Mouse (Mus musculus) kidney, postnatal 0 days (tissue): ENCODE measurements around the gene Arhgap24. TPM values are rescaled to one million over a fixed set of nuclear protein-coding genes. Genes with fewer than 3 reads are reported as not detected.
A peak's percentile ranks its signal among the peaks of the same experiment; 100 is the strongest.

Experiments used
- ATAC-seq: fragments of 200-750 bp; cut with Nextera tagmentation; replicated peaks from 2 replicates; pipeline ENCODE4 v1.8.0; 2017; ENCODE audit warnings: low read depth, moderate number of reproducible peaks, moderate TSS enrichment, moderate library complexity; ENCODE audit not compliant: low FRiP score
- DNase-seq: peaks from one replicate; pipeline ENCODE4 v3.0.0-alpha.2; 2016; ENCODE audit warnings: low spot score
- H3K27ac ChIP-seq: fragments of 300-500 bp; sonication (generic); 2 replicates; pipeline ENCODE4 v1.5.1; 2014; ENCODE audit warnings: mild to moderate bottlenecking
- H3K27me3 ChIP-seq: fragments of 300-500 bp; sonication (generic); 2 replicates; pipeline ENCODE4 v1.6.1; 2014; ENCODE audit warnings: low read length, mixed read lengths; ENCODE audit not compliant: insufficient read depth
- H3K36me3 ChIP-seq: fragments of 300-500 bp; sonication (generic); 2 replicates; pipeline ENCODE4 v1.6.1; 2014; ENCODE audit warnings: low read length, mixed read lengths; ENCODE audit not compliant: insufficient read depth
- H3K4me1 ChIP-seq: fragments of 300-500 bp; sonication (generic); replicated peaks from 2 replicates; pipeline ENCODE4 v1.6.1; 2014; ENCODE audit warnings: antibody characterized with exemption, low read length, mixed read lengths; ENCODE audit not compliant: insufficient read depth
- H3K4me2 ChIP-seq: fragments of 300-500 bp; sonication (generic); 2 replicates; pipeline ENCODE4 v1.6.1; 2014; ENCODE audit warnings: mild to moderate bottlenecking, low read length, moderate library complexity, mixed read lengths
- H3K4me3 ChIP-seq: fragments of 300-500 bp; sonication (generic); replicated peaks from 2 replicates; pipeline ENCODE4 v1.5.1; 2014; ENCODE audit warnings: low read depth, low read length
- H3K9ac ChIP-seq: fragments of 300-500 bp; sonication (generic); 2 replicates; pipeline ENCODE4 v1.6.1; 2014; ENCODE audit warnings: low read depth, low read length
- H3K9me3 ChIP-seq: fragments of 300-500 bp; sonication (generic); replicated peaks from 2 replicates; pipeline ENCODE4 v1.6.1; 2016; ENCODE audit warnings: low read length, inconsistent platforms, mixed read lengths
- CTCF ChIP-seq: IDR thresholded peaks from 2 replicates; pipeline ENCODE4 v1.5.1; 2016; ENCODE audit warnings: antibody characterized with exemption, low read depth, mild to moderate bottlenecking, moderate library complexity
- WGBS: fragments of 180-500 bp; shearing (Covaris S2); extraction: QIAGEN DNeasy Blood & Tissue Kit; methylation state at CpG from one replicate; pipeline ENCODE4 v1.1.7; 2014; 5-methylcytosine and 5-hydroxymethylcytosine counted together
- polyA plus RNA-seq: library from polyadenylated mRNA; unstranded; fragments of >200 nt; fragmentation: Nextera tagmentation; extraction: Ambion mirVana; gene quantifications from 2 replicates; pipeline ENCODE4 v1.2.1, GENCODE M21; 2015

Gene Arhgap24
- polyA plus RNA-seq, 1 experiment from 2014 or later: 99.9 TPM

- peaks cover 14% of the 10 kb centered on the region; the same call in 1 of the 2 replicates for H3K36me3 ChIP-seq
- H3K4me2 ChIP-seq: no peak overlapping the region
- H3K4me1 ChIP-seq: no peaks in the 10 kb centered on the region
- WGBS: 95% methylated on average over 11 of the region's 11 CpGs
- no peak overlapping the region for H3K4me3 ChIP-seq
- no peak overlapping the region for H3K9ac ChIP-seq
- no peak overlapping the region for H3K27ac ChIP-seq
- no peak for ATAC-seq
- H3K9me3 ChIP-seq: no peaks in the 10 kb centered on the region
- TF ChIP-seq CTCF: no peak
- DNase-seq: no peak
- H3K27me3 ChIP-seq: no peaks in the 10 kb centered on the region
Observed at GRCm38 (mm10) chr5:102892226-102892625, 411.0 kb downstream of the Arhgap24 start.

- ATAC-seq (peak; percentile 38; the same call in 1 of the 2 replicates), DNase-seq (no peak)
- Histone ChIP-seq H3K4me2 (no peak overlapping the region), H3K36me3 (peaks cover 4% of the 10 kb centered on the region; the same call in 1 of the 2 replicates), H3K27ac (0 out of 2 replicates have a peak overlapping the region, but pooled peaks have one; percentile 1), H3K9me3 (no peaks in the 10 kb centered on the region), H3K4me1 (peaks cover 5% of the 10 kb centered on the region; the same call in 1 of the 2 replicates), H3K4me3 (no peak overlapping the region), H3K9ac (no peak overlapping the region), H3K27me3 (no peaks in the 10 kb centered on the region)
- no peak for TF ChIP-seq CTCF
- 74% methylated on average over 4 of the region's 4 CpGs for WGBS
Observed at GRCm38 (mm10) chr5:102898301-102898700, 417.1 kb downstream of the Arhgap24 start.

DNA sequence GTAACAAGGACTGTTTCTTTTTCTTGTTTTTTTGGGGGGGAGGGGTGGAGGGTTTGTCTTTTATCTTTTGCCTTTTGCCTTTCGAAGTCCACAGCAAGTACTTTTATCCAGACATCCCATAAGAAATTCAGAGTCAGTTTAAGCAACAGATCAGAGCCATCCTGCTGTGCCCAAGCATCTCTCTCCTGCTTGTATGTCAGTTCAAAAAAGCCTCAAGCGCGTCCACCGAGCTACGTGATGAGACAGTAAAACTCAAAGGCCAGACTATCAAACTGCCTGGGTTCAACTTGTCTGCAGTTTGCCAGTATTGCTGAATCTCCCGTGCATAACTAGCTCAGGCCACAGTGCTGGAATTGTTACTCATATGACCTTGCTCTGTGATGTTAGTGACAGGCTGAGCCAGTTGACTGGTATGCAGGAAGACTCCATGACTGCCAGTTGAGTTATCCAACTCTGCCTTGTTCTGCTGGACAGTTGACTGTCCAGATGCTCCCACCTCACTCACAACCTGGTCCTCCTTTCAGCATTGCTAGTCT lies 418.6 kb downstream of the Arhgap24 start:
- 72% methylated on average over 6 of the region's 6 CpGs for WGBS
- H3K4me1 ChIP-seq: peaks cover 5% of the 10 kb centered on the region; the same call in 1 of the 2 replicates
- DNase-seq: no peak
- H3K9me3 ChIP-seq: no peaks in the 10 kb centered on the region
- H3K9ac ChIP-seq: no peak overlapping the region
- ATAC-seq: no peak
- peaks cover 4% of the 10 kb centered on the region; the same call in 1 of the 2 replicates for H3K36me3 ChIP-seq
- no peak overlapping the region for H3K4me2 ChIP-seq
- no peak overlapping the region; the same call in 1 of the 2 replicates for H3K27ac ChIP-seq
- no peak for TF ChIP-seq CTCF
- no peaks in the 10 kb centered on the region for H3K27me3 ChIP-seq
- no peak overlapping the region for H3K4me3 ChIP-seq

DNA sequence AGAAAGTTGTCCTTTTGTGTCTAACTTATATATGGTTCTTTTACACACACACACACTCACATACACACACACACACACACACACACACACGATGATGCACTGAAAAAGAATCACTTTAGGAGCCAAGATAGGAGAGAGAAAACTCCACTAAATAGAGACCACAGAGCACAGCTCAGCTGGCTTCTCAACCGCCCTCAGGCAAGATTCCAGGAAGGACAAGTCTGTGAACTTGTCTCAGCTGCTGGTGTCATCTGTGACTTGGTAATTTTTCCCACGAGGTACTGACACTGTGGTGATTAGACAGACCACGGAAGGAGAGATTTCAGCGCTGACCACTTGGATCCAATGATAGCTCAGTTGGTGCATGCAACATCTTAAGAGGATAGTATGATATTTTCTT lies 420.0 kb downstream of the Arhgap24 start:
- Histone ChIP-seq H3K27me3 (no peaks in the 10 kb centered on the region), H3K9me3 (no peaks in the 10 kb centered on the region), H3K36me3 (peaks cover 4% of the 10 kb centered on the region; the same call in 1 of the 2 replicates), H3K9ac (no peak overlapping the region), H3K4me2 (no peak overlapping the region), H3K27ac (no peak overlapping the region), H3K4me1 (peaks cover 5% of the 10 kb centered on the region; the same call in 1 of the 2 replicates), H3K4me3 (no peak overlapping the region)
- 79% methylated on average over 5 of the region's 5 CpGs for WGBS
- no peak for ATAC-seq
- DNase-seq: no peak
- TF ChIP-seq CTCF: no peak

DNA sequence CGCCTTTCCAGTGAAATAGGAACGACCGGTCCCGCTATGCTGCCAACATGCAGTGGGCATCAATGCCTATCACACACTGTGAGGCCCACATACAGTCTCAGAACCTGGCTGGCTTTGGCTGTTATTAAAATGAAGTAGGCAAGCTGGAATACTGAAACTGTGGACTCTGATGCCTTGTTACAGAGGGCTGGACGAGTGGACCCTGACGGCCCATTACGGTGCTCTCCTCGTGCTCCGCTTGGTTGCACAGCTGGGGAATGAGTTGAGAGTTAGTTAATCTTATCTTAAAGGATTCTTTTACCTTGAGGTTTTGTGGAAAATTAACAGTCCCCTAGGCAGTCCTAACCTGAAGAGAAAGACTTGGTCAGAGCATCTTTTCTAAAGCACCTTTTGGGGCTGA lies 422.3 kb downstream of the Arhgap24 start:
- Histone ChIP-seq H3K27me3 (no peaks in the 10 kb centered on the region), H3K4me3 (no peak overlapping the region), H3K4me2 (no peak overlapping the region), H3K9ac (no peak overlapping the region), H3K36me3 (peaks cover 4% of the 10 kb centered on the region; the same call in 1 of the 2 replicates), H3K27ac (peak overlapping the region; percentile 65; the same call in 1 of the 2 replicates), H3K4me1 (peaks cover 5% of the 10 kb centered on the region; the same call in 1 of the 2 replicates), H3K9me3 (no peaks in the 10 kb centered on the region)
- DNase-seq: peak; percentile 50
- TF ChIP-seq CTCF: no peak
- 70% methylated on average over 9 of the region's 9 CpGs for WGBS
- peak; percentile 91 for ATAC-seq

DNA sequence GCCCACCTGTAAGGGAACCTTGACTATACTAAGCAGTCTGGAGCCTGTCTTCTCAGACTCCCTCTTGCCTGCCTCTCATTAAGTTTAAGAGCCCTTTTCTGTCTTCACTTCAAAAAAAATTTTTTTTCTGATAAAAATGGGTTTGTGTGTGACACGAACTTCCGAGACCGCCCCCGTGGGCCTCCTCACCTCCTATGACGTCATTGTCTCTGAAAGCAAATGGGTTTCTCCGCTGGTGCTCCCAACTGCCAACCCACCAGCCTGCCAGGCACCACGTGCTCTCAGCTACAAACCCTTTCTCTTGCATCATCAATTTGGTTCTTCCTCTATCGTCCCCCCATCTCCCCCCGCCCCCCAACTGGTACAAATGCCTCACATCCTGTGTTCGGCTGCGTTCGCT lies 422.9 kb downstream of the Arhgap24 start:
- Histone ChIP-seq H3K36me3 (peaks cover 4% of the 10 kb centered on the region; the same call in 1 of the 2 replicates), H3K27ac (no peak overlapping the region), H3K4me1 (peaks cover 5% of the 10 kb centered on the region; the same call in 1 of the 2 replicates), H3K9me3 (no peaks in the 10 kb centered on the region), H3K4me2 (no peak overlapping the region), H3K4me3 (no peak overlapping the region), H3K27me3 (no peaks in the 10 kb centered on the region), H3K9ac (no peak overlapping the region)
- TF ChIP-seq CTCF: no peak
- ATAC-seq (no peak), DNase-seq (no peak)
- WGBS: 77% methylated on average over 12 of the region's 12 CpGs
